Mouse (Mus musculus) skeletal muscle tissue, adult 2 months (tissue): ENCODE data around the gene Ttll13.

ENCODE experiments used
- DNase-seq: peaks from one replicate; pipeline ENCODE4 v3.0.0-alpha.2; 2012; ENCODE audit warnings: low read depth, low spot score

Ttll13 gene

DNA sequence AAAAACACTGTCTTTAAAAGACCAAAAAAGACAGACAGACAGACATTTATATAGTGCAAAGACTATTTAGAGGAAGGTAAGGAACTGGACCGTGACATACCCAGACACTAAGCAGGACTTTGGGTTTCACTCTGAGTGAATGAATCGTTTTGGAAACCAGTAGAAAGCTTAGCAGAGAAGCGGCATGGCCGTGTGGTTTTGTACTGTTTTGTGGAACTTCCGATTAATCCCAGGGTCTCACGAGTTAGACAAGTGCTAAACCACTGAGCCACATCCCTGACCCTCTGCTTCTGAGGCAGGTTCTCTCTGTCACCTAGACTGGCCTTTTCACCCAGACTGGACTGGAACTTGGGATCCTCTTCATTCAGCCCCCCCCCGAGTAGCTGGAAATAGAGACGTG is 31.7 kb upstream of the Ttll13 start:
- no peak for DNase-seq

DNA sequence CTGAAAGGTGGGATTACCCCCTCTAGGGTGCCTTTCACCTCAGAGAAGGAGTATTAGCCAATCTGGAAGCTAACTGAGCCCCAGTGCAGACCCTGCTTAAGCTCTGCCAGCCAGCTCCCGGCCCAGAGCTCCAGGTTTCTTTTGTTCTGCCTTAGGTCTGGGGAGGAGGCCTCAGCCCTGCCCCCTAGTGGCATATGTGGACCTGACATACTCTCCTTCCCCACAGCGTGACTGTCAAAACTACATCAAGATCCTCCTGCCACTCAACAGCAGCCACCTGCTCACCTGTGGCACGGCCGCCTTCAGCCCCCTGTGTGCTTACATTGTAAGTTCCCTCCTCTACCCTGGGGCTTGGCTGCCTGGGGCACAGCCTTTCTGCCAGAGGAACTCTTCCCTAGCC is 30.8 kb upstream of the Ttll13 start:
- peak; percentile 47 for DNase-seq

DNA sequence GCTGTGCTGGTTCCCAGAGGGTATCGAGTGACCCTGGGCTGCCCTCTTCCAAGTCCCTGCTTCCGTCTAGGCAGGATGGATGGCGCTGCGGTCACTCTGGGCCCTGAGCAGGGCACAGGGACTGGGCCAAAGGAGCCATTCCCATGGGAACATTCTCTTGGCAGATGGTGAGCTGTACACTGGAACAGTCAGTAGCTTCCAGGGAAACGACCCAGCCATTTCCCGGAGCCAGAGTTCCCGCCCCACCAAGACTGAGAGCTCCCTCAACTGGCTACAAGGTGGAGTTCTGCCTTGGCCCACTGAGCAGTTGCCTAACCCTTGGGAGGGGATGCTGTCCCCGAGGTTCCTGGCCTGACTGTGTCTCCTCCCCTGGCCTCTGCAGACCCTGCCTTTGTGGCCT is 29.6 kb upstream of the Ttll13 start:
- DNase-seq: peak; percentile 90

DNA sequence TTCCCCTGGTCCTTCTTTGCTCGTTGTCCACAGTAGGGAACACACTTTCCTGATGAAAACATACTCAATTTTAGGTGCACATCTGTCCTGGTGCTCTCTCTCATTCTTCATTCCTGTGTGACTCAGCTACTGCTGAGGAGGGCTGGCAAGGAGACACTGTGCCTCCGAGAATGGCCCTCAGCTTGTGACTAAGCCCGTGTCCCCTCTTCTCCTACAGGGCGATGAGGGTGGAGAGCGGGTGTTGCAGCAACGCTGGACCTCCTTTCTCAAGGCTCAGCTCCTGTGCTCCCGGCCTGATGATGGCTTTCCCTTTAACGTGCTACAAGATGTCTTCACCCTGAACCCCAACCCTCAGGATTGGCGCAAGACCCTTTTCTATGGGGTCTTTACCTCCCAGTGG is 27.5 kb upstream of the Ttll13 start:
- no peak for DNase-seq

DNA sequence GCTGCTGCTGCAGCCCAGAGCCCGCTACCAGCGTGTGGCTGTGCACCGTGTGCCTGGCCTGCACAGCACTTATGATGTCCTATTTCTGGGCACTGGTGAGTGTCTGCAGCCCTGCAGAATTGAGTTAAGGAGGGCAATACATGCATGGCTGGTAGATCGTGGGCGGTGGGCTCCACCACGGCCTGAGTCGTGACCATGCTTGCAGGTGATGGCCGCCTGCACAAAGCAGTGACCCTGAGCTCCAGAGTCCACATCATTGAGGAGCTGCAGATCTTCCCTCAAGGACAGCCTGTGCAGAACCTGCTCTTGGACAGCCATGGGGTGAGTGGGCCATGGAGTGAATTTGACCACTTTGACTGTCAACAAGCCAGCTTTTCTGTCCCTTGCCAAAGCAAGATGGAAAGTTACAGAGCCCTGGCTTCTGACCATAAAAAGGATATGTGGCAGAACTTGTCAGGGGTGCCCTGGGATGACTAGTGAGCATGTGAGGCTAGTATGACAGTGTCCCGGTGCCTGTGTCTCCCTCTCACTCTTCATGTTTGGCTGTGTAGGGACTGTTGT is 25.9 kb upstream of the Ttll13 start:
- DNase-seq: no peak

DNA sequence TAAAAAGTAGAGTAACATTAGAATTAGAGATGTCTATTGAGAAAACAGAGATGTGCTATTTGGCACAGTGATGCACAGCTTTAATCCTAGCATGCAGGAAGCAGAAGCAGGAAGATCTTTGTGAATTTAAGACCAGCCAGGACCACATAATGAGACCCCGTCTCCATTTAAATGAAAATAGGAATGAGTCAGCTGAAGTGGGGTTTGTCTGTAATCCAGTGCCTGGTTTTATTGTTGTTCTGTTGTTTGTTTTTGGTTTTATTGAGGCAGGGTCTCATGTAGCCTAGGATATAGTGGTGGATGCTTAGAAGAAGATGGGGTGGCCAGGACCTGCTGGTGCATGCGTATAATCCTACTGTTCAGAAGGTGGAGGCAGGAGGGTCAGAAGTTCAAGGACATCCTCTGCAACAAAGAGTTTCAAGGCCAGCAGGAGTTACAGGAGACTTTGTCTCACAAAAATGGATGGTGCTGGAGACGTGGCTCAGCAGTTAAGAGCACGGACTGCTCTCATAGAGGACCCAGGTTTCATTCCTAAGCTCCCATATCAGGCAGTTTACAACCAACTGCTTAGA is 24.9 kb upstream of the Ttll13 start:
- no peak for DNase-seq

DNA sequence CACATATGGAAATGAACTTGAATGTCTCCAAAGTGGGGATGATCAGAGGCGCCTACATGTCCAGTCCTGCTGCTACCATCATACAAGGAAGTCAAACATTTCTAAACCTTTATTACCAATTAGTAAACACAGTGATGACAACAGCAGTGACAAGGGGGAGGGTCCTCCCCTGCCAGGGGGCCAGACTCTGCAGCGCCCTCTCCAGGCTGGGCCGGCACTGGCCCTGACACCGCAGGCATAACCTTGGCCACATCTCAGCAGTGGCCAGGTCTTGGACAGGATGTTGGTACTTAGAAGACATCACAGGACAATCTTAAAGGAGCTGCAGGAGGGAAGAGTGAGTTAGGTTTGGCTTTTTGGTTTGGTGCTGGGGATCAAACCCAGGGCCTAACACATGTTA is 19.1 kb upstream of the Ttll13 start:
- DNase-seq: no peak

DNA sequence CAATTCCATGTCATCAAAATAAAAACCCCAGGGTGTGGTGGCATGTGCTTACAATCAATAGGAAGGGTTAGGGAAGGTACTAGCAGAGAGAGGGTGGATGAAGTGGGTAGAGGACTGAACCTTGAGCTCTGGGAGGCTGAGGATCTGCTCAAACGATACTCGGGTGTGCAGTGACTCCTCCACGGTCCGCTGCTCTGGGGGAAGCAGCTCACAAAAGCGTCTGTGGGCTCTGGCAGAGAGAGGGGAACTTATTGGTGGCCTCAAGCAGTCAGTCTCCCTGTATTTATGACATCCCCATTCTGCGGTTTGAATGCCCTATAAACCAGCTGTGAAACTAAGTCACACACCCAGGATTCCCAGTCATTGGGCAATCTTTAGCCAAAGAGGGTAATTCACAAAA is 16.0 kb upstream of the Ttll13 start:
- no peak for DNase-seq

DNA sequence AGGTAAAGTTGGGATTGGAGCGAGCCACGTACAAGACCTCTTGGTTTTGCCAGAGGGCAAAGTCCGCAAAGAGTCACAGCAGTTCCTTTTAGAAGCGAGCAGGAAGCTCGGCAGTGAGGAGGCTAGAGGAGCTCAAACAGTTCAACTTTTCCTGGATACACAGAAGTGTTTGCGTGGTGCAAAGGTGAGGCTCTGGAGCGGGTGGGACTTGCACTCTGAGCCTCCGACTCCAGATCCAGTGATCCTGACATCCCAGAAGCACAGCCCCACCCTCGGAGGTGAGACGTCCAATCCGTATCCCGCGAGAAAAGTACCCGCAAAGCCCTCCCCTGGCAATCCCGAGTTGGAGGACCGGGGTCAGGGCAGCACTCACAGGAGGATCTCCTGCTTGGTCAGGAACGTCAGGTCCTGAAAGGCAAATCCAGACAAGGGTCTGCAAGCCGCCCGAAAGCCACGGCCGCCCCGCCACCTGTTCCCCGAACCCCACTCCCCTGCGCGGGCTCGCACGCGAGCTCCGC is 14.1 kb upstream of the Ttll13 start:
- no peak for DNase-seq

DNA sequence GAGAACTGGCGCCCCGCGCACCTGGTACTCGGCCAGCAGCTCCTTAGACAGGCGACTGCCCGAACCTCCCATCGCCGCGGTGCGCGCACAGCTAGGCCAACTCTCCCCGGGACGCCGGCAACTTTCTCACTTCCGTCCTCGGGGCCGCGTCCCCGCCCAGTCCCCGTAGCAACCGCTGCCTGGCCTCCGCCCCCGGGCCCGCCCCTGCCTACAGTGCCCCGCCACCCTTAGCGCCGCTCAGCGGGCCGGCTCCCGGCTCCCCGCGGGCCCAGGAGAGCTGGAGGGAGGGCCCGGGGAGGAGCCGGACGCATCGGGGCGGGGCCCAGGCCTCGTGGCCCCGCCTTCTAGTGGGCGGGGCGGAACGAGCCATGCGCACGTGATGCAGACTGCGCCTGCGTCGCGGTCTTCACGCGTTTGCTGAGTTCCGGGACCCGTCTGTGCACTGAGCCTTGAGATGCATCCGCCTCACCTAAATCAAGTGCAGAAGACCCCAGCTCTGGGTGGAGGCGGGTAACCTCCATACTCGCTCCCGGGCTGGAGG is 13.6 kb upstream of the Ttll13 start, which contains the start of the genes Cib1 and Gdpgp1:
TSS of gene Cib1 (minus strand) at position 325 of the 541 bp plus-strand sequence.
TSS of gene Gdpgp1 (plus strand) at position 377 of the 541 bp plus-strand sequence.
- peak; percentile 95 for DNase-seq

DNA sequence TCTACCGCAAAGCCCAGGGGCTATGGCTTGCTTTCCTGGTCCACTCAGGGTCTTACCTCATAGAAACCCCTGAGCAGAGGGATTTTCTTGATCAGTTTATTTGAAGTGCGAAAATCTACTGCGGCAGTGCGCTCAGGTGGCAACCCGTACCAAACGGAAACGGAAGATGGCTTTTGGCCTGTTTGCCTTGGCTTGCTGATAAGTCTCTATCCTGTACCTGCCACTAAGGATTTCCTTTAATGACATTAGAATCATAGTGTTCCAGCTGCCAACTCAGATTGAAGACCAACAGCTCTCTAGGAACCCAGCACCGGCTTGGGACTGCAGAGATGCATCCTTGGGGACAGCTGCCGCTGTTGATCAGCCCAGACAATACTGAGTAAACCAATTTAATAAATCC is 12.4 kb upstream of the Ttll13 start:
- DNase-seq: no peak

DNA sequence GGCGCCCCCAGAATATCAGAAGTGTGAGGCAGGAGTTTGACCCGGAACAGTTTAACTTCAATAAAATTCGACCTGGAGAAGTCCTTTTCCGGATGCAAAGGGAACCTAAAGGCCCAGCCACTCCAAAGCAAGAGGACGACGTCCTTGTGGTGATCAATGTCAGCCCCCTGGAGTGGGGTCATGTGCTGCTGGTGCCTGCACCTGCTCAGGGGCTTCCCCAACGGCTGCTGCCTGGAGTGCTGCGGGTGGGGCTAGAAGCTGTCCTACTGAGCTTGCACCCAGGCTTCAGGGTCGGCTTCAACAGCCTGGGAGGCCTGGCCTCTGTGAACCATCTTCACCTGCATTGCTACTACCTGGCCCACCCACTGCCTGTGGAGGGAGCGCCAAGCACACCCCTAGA is 7.6 kb upstream of the Ttll13 start:
- DNase-seq: no peak

DNA sequence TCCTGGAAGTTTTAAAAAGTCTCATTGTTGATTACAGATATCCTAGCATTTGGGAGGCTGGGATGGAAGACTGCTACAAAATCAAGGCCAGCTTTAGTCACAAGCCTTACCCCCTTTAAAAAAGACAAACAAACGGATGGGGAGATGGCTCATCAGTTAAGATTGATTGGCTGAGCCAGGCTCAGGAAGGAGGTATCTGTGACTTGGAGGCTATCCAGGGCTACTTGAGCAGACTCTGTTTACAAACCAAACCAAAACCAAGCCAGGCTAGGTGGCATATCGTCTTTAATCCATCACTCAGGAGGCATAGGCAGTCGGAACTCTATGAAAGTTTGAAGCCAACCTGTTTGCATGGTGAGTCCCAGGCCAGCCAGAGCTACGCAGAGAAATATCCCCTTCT is 4.5 kb upstream of the Ttll13 start:
- no peak for DNase-seq

DNA sequence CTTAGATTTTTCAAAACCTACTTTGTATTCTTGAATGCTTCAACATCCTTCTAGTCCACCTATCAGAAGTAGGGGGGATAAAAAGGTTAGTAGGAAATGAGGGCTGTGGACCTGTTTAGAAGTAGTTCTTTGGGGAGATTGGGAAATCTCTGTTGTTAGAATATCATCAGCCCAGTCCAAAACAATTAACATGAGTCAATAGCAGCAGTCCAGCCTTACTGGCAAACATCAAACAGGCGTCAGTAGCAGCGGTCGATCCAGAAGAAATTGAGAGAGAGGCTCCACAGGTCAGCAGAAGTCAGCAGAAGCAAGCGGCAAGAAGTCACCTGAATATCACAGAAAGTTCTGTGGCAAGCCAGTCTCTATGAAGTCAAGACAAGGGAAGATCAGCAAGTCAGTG is 1.3 kb upstream of the Ttll13 start:
- no peak for DNase-seq

DNA sequence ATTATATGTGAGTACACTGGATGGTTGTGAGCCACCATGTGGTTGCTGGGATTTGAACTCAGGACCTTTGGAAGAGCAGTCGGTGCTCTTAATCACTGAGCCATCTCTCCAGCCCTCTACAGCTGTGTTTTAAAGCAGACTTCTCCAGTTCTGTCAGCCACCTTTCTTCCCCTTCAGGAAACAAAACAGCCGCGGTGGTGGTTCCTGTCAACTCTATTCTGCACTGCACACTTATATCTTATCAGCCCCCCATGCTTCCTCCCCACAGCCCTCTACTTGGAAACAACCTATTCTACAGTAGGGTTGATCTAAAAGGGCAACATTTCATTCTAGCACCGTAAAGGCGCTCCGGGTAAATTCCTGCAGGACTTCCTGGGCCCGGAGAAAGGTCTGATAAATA is 683 bp downstream of the Ttll13 start:
- no peak for DNase-seq

DNA sequence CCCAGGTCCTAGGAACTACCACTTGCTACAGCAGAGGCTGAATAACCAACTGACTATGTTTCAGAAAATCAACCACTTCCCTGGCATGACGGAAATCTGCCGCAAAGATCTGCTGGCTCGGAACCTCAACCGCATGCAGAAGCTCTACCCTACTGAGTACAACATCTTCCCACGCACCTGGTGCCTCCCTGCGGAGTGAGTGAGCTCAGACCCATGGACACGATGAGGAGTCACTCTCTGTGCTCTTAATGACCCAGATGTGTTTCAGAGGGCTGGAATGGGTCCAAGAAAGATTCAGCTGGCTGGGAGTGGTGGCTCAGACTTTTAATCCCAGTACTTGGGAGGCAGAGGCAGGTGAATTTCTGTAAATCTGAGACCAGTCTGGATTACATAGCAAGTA is 6.3 kb downstream of the Ttll13 start:
- no peak for DNase-seq

DNA sequence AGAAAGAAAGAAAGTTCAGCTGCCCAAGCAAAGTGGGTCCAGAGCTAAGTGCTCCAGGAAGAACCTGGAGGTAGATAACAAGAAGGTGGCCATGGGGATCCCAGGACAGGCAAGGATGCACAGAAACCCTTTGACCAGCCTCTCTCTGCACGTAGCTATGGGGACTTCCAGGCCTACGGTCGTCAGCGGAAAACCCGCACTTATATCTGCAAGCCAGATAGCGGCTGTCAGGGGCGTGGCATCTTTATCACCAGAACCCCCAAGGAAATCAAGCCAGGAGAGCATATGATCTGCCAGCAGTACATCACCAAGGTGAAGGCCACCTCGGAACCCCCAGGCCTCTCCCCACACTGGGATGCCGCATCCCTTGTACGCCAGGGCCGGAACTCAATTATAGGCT is 6.7 kb downstream of the Ttll13 start:
- no peak for DNase-seq

DNA sequence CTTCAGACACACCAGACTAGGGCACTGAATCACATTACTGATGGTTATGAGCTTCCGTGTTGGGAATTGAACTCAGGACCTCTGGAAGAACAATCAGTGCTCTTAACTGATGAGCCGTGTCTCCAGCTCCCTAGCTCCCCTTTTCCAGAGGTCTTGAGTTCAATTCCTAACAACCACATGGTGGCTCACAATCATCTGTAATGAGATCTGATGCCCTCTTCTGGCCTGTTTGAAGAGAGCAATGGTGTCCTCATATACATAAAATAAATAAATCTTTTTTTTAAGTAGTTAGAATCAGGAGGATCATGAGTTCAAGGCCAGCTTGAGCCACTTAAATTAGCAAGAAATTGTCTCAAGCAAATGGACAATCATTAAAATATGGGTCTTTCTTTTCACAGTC is 9.8 kb downstream of the Ttll13 start:
- no peak for DNase-seq

DNA sequence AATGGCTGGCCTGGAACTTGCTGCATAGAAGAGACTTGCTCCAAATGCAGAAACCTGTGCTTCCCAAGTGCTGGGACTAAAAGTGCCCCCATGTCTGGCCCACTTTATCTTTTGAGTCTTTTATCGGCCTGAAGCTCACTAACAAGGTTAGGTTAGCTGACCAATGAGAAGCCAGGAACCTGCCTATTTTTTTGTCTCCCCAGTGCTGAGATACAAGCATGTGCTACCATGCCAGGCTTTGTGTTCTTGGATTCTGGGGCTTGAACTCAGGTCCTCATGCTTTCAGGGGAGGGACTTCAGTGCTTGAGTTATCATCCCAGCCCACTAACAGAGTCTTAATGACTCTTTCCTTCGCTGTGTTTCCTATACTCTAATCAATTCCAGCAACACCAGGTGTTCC is 11.5 kb downstream of the Ttll13 start:
- DNase-seq: no peak

DNA sequence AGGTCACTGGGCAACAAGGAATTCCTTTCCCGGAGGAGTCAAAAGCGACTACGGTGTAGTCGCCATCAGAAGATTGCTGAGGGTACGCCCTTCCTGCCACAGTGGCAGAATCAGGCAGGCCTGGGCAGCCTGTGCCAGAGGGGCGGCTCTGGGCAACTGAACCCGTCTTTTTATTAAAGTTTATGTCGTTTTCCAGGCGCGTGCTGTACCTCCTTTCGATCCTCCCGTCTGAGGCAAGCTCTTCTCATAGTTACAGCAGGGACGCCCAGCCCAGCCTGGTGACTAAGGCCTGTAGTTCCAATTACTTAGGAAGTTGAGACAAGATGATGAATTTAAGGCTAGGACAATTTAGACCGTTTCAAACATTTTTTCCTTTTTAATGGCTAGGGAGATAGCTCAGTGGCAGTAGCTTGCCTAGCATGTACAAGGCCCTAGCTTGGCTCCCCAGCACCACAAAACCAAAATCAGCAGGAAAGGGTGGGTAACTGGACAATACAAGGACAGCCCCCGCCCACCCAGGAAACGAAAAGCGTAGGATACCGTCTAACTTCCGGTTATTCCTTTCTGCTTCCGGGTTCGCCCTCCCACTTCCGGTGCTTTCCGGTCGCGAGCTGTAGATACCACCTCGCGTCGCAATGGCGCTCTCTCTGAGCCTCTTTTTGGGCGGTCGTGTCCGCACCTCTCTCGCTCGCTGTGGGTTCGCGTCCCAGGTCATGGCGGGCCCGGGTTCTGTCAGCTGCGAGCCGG is 14.6 kb downstream of the Ttll13 start, which contains the start of gene Ngrn:
TSS of gene Ngrn (plus strand) at position 591 of the 747 bp plus-strand sequence.
- peak; percentile 73 for DNase-seq

DNA sequence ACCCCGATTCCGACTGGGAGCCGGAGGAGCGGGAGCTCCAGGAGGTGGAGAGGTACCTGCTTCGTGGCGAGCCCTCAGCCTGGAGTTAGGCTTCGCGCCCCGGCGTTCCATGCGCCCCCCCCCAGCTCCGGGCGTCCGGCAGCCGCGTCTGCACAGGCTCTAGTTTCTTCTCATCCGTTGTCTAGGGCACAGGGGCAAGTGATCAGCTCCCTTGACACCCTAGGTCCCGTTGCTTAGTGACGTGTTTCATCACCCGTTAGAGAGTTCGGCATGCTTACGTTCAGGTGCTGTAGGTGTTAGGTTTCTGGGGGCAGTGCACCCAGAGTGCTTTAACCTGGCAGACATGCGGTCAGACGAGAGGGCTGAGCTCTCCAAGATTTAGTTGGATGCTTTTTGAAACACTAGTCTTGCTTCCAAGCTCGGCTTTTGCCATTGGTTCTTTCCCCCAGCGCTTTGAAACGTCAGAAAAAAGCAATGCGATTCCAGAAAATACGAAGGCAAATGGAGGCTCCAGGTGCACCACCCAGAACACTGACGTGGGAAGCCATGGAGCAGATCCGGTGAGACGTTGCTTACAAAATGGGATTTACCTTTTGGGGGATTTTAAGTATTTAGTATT is 15.3 kb downstream of the Ttll13 start:
- no peak for DNase-seq

DNA sequence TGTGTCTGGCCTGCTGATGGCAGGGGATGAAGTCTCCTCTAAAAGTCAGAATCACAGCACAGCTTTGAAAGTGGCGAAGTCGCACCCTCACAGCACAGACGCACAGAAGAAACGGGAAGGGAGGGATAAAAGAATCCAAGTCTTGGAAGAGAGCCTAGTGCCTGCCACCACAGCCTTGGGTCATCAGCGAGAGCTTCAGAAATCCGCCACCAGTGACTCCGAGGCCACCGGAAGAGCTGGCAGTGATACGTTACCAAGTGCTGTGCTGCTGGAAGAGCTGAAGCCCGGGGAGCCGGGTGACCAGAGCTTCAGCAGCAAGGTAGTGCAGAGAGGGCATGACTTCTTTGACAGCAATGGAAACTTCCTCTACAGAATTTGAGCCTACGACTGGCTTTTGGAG is 18.4 kb downstream of the Ttll13 start:
- no peak for DNase-seq
